Comparison of ENCODE assay signal across 20 mouse cellular contexts in genomic region chr10:75978835-75979157, GRCm38 (mm10). TPM values are rescaled to one million over a fixed set of nuclear protein-coding genes. Genes with fewer than 3 reads are reported as not detected.
"Had no signal": no experiment of that assay in that cellular context is flagged by ENCODE, and none has a peak within 500 bp of the region (broad histone marks: within the 10 kb centered on the region; RNA-seq: fewer than 3 reads in every experiment).

No protein-coding gene starts in this region.

- H3K9me3 ChIP-seq: midbrain, embryonic 13.5 days; neural tube, embryonic 13.5 days had no signal

- DNase-seq: kidney, adult 18-20 months; kidney, adult 9 months; kidney, postnatal 25 days; liver, postnatal 0 days; lung, postnatal 14 days; retina, postnatal 1 day; thymus, adult 18-20 months; thymus, postnatal 36 days had no signal

- ATAC-seq: liver, postnatal 0 days; midbrain, embryonic 13.5 days; midbrain, embryonic 16.5 days had no signal

- H3K36me3 ChIP-seq: midbrain, embryonic 13.5 days; neural tube, embryonic 13.5 days had no signal

- H3K4me1 ChIP-seq: midbrain, embryonic 13.5 days had no signal

- H3K27me3 ChIP-seq: midbrain, embryonic 13.5 days; neural tube, embryonic 13.5 days had no signal

- H3K9ac ChIP-seq: liver, embryonic 14.5 days; liver, postnatal 0 days; lung, embryonic 14.5 days; midbrain, embryonic 13.5 days; neural tube, embryonic 13.5 days had no signal

- H3K4me2 ChIP-seq: liver, embryonic 11.5 days; lung, embryonic 14.5 days; midbrain, embryonic 13.5 days; neural tube, embryonic 13.5 days had no signal

- H3K27ac ChIP-seq: kidney, postnatal 0 days; layer of hippocampus, adult 2 months; liver, embryonic 14.5 days; midbrain, embryonic 13.5 days; neural tube, embryonic 13.5 days had no signal

- H3K4me3 ChIP-seq: layer of hippocampus, adult 2 months; midbrain, embryonic 13.5 days; myocyte; neural tube, embryonic 13.5 days had no signal

RNA-seq across cellular contexts. Expression of gene Gm5134, which starts 24.5 kb away (rescaled TPM):
- polyA plus RNA-seq: limb, embryonic 11.5 days; midbrain, embryonic 16.5 days; neural tube, embryonic 13.5 days; stomach, embryonic 16.5 days had no signal

RNA-seq across cellular contexts. Expression of gene Vpreb3, which starts 35.9 kb away (rescaled TPM):
- polyA plus RNA-seq: urinary bladder, adult 2 months had no signal

RNA-seq across cellular contexts. Expression of gene Gm867, which starts 38.3 kb away (rescaled TPM):
- polyA plus RNA-seq: urinary bladder, adult 2 months had no signal
